Mouse (Mus musculus): Measurements from ENCODE around the gene Tmem209. TPM values are rescaled to one million over a fixed set of nuclear protein-coding genes. Genes with fewer than 3 reads are reported as not detected.

Tmem209 gene
- polyA plus RNA-seq, 1 experiment from 2014 or later, result 51.6 TPM

DNA sequence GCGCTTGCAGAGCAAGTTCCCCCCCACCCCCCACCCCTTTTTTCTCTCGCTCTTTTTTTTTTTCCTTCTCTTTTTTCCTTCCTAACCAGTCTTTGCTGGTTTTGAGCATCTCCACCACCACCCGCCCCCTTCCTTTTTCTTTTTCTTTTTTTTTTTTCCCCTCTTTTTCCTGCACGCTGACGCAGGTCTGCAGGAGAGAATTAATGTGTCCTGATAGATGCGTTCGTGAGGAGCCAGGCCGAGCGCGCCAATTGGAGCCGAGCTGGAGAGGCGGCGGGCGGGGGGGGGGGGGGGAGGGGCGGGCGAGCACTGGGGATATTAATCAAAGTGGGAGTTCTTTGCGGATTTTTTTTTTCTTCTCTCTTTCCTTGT is 37.7 kb upstream of the Tmem209 start:
- Histone ChIP-seq H3K9me3 (replicated peaks) (no peaks in the 10 kb centered on the region), H3K36me3 (peaks cover 11% of the 10 kb centered on the region), H3K4me1 (peaks cover 99% of the 10 kb centered on the region), H3K4me3 (peak overlapping the region; percentile 47), H3K27me3 (ENCODE audit: low read depth, poor library complexity, severe bottlenecking) (no peaks in the 10 kb centered on the region), H3K27ac (peak overlapping the region; percentile 96)
- DNase-seq (ENCODE audit: low spot score), result no peak
- 2% methylated on average over 17 of the region's 17 CpGs for WGBS

GRCm38 (mm10) chr6:30546571-30547273 is 37.1 kb upstream of the Tmem209 start:
- peaks cover 99% of the 10 kb centered on the region for H3K4me1 ChIP-seq
- no peaks in the 10 kb centered on the region for H3K27me3 ChIP-seq (ENCODE audit: low read depth, poor library complexity, severe bottlenecking)
- peak overlapping the region; percentile 47 for H3K4me3 ChIP-seq
- no peaks in the 10 kb centered on the region for H3K9me3 ChIP-seq (replicated peaks)
- WGBS, result 10% methylated on average over 17 of the region's 17 CpGs
- H3K27ac ChIP-seq, result peak overlapping the region; percentile 96
- no peak for DNase-seq (ENCODE audit: low spot score)
- H3K36me3 ChIP-seq, result peaks cover 11% of the 10 kb centered on the region

- H3K27ac ChIP-seq, result peak overlapping the region; percentile 96
- DNase-seq (ENCODE audit: low spot score), result no peak
- H3K27me3 ChIP-seq (ENCODE audit: low read depth, poor library complexity, severe bottlenecking), result no peaks in the 10 kb centered on the region
- H3K4me1 ChIP-seq, result peaks cover 99% of the 10 kb centered on the region
- peaks cover 5% of the 10 kb centered on the region for H3K36me3 ChIP-seq
- H3K4me3 ChIP-seq, result peak overlapping the region; percentile 47
- H3K9me3 ChIP-seq (replicated peaks), result no peaks in the 10 kb centered on the region
- 59% methylated on average over 7 of the region's 7 CpGs for WGBS
Observed at GRCm38 (mm10) chr6:30545689-30546088, 36.1 kb upstream of the Tmem209 start.

GRCm38 (mm10) chr6:30543851-30544250 is 34.3 kb upstream of the Tmem209 start:
- Histone ChIP-seq H3K9me3 (replicated peaks) (no peaks in the 10 kb centered on the region), H3K4me3 (peak overlapping the region; percentile 47), H3K27me3 (ENCODE audit: low read depth, poor library complexity, severe bottlenecking) (no peaks in the 10 kb centered on the region), H3K4me1 (peaks cover 93% of the 10 kb centered on the region), H3K36me3 (no peaks in the 10 kb centered on the region), H3K27ac (peak overlapping the region; percentile 96)
- 7% methylated on average over 8 of the region's 8 CpGs for WGBS
- no peak for DNase-seq (ENCODE audit: low spot score)

DNA sequence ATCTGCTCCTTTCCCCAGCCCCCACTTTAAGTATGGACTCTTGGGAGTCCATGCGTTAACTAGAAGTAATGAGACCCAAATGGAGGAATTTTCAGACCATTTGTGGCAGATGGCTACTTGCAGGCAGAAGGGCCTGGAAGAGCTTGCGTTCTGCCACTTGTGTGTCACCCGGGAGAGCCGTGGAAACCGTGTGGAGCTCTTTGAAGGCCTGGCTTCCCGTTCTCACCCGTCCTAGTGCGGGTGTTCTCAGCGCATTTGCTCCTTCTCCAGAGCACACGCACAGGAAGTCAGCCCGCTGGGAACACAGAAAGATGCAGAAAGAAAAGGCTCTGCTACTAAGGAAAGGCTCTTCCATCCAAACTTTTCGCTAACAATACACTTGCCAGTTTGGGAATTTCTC is 33.5 kb upstream of the Tmem209 start:
- DNase-seq (ENCODE audit: low spot score), result no peak
- WGBS, result 14% methylated on average over 12 of the region's 12 CpGs
- H3K9me3 ChIP-seq (replicated peaks), result no peaks in the 10 kb centered on the region
- H3K4me1 ChIP-seq, result peaks cover 93% of the 10 kb centered on the region
- H3K4me3 ChIP-seq, result peak overlapping the region; percentile 47
- no peaks in the 10 kb centered on the region for H3K27me3 ChIP-seq (ENCODE audit: low read depth, poor library complexity, severe bottlenecking)
- H3K36me3 ChIP-seq, result no peaks in the 10 kb centered on the region
- peak overlapping the region; percentile 96 for H3K27ac ChIP-seq

DNA sequence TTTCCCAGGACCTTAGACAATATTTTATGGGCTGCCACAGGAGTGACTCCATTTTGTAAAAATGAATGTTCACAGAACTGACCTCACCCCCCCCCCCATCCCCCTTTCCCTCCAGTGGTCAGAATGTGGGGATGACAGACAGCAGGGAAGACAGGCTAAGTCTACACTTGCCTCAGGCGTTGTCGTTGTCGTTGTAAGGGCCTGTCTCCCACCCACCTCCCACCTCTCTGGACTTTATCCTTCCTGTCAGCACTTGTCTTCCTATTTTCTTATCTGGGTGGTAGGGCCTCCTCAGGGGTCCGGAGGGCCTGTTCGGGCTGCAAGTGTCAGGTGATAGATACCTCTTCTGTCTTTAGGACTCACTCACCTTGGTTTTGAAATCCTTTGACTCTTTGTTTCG is 32.7 kb upstream of the Tmem209 start:
- peak overlapping the region; percentile 47; the same call in 1 of the 2 replicates for H3K4me3 ChIP-seq
- H3K9me3 ChIP-seq (replicated peaks), result no peaks in the 10 kb centered on the region
- H3K27ac ChIP-seq, result peak overlapping the region; percentile 96
- H3K4me1 ChIP-seq, result peaks cover 92% of the 10 kb centered on the region
- DNase-seq (ENCODE audit: low spot score), result no peak
- no peaks in the 10 kb centered on the region for H3K36me3 ChIP-seq
- H3K27me3 ChIP-seq (ENCODE audit: low read depth, poor library complexity, severe bottlenecking), result no peaks in the 10 kb centered on the region
- WGBS, result 22% methylated on average over 6 of the region's 6 CpGs

DNA sequence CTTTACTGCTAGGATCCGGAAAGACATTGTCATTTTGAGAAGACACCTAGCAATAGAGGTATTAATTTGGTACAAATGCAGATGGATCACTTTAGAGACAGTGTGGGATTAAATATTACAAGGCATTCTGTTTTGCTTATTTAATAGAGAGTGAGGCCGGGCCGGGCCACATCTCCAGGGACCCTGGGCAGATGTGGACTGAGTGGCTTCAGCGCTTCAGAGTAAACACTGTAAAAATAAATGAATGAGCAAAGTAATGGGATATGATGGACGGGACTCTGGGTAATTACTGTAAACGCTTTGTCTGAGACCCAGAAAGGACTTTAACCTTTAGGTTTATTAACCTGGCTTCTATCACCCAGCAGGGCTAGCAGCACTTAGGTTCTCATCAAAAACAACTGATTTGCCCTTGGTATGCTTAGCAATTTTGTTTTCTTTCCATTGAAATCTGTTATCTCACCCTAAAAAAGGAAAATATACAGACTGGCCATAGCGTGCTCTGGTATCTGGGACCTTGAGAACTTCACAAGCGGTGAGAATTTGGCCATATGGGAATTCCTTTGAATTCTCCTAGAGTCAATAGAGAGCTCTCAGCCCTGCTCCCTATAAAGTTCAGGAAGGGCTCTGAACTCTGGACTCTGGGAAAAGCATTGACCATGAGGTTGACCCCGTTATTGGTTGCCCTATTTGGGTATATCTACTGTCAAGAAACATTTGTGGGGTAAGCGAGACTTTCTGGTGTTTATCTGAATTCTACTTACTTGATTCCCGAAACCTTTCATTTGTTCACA is 31.6 kb upstream of the Tmem209 start, which contains the start of gene Cpa2:
Gene Cpa2, plus strand, starts transcription at position 574 of the 791 bp plus-strand sequence.
- no peaks in the 10 kb centered on the region for H3K9me3 ChIP-seq (replicated peaks)
- peak within 1 kb of the TSS; percentile 96 for H3K27ac ChIP-seq
- no peaks in the 10 kb centered on the region for H3K27me3 ChIP-seq (ENCODE audit: low read depth, poor library complexity, severe bottlenecking)
- WGBS, result 58% methylated on average over 11 of the region's 11 CpGs
- 0 out of 2 replicates have a peak within 1 kb of the TSS, but pooled peaks have one; percentile 47 for H3K4me3 ChIP-seq
- DNase-seq (ENCODE audit: low spot score), result no peak
- peaks cover 82% of the 10 kb centered on the region for H3K4me1 ChIP-seq
- no peaks in the 10 kb centered on the region for H3K36me3 ChIP-seq

DNA sequence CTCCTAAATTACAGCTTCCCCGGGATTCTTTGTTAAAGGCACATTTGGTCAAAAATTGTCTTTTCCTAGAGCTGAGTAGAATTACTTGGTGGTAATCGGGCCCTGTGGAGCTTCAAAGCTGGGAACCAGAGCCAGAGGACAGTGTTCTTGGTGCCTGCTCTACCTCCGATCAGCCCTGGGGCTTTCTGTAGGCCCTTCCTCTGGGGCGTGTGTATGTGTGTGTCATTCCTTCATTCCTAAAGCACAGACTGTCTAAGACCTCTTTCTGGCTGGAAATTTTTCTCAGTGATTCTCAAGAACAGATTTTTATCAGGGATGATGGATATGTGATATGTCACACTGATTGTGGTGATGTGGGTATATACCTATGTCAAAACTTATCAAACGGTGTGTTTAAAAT is 29.2 kb upstream of the Tmem209 start:
- Histone ChIP-seq H3K27ac (peak overlapping the region; percentile 89), H3K36me3 (no peaks in the 10 kb centered on the region), H3K27me3 (ENCODE audit: low read depth, poor library complexity, severe bottlenecking) (no peaks in the 10 kb centered on the region), H3K4me1 (peaks cover 58% of the 10 kb centered on the region), H3K9me3 (replicated peaks) (no peaks in the 10 kb centered on the region), H3K4me3 (no peak overlapping the region)
- DNase-seq (ENCODE audit: low spot score), result no peak
- WGBS, result 48% methylated on average over 5 of the region's 5 CpGs

DNA sequence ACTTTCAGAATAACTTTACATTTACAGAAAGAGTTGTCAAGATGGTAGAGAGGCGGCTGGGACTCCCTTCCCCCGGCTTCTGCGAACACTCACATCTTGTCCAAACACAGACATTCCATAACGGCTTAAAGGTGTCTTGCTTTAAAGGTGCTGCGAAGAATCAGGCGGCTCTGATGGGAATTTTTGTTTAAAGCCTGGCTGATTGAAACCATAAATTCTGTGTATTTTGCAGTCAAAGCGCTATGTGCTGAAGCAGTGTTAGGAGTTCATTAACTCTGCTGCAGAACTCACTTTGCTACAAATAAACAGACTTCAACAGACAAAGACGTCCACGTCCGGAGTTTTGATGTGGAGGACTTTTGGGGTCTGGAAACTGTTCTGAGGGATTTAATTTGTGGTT is 28.7 kb upstream of the Tmem209 start:
- H3K27ac ChIP-seq, result peak overlapping the region; percentile 89
- no peaks in the 10 kb centered on the region for H3K27me3 ChIP-seq (ENCODE audit: low read depth, poor library complexity, severe bottlenecking)
- H3K9me3 ChIP-seq (replicated peaks), result no peaks in the 10 kb centered on the region
- H3K36me3 ChIP-seq, result no peaks in the 10 kb centered on the region
- H3K4me1 ChIP-seq, result peaks cover 53% of the 10 kb centered on the region
- 21% methylated on average over 10 of the region's 10 CpGs for WGBS
- DNase-seq (ENCODE audit: low spot score), result no peak
- 0 out of 2 replicates have a peak overlapping the region, but pooled peaks have one; percentile 24 for H3K4me3 ChIP-seq

- 43% methylated on average over 3 of the region's 3 CpGs for WGBS
- DNase-seq (ENCODE audit: low spot score), result no peak
- H3K4me1 ChIP-seq, result peaks cover 27% of the 10 kb centered on the region
- no peak overlapping the region for H3K4me3 ChIP-seq
- H3K27ac ChIP-seq, result no peak overlapping the region
- no peaks in the 10 kb centered on the region for H3K9me3 ChIP-seq (replicated peaks)
- H3K27me3 ChIP-seq (ENCODE audit: low read depth, poor library complexity, severe bottlenecking), result no peaks in the 10 kb centered on the region
- H3K36me3 ChIP-seq, result no peaks in the 10 kb centered on the region
Observed at GRCm38 (mm10) chr6:30535340-30535739, 25.8 kb upstream of the Tmem209 start.

DNA sequence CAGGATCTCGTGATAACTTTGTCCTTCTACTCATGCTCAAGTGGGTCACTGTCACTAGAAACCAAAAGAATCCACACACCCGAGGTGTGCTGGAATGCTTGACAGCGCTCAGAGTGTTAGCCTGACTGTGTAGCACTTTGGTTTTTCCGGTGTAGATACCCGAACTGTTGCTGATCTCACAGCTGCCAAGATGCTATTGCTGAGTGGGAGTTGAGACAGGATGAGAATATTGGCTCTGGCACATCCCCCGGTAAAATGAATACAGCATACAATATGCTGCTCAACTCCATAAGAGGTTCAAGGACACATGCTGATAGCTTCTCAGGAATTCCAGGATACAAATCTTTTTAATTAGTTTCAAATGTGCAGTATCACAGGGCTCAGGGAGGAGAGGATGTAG is 19.2 kb upstream of the Tmem209 start:
- WGBS, result 41% methylated on average over 6 of the region's 6 CpGs
- no peaks in the 10 kb centered on the region for H3K36me3 ChIP-seq
- H3K4me1 ChIP-seq, result peaks cover 66% of the 10 kb centered on the region
- DNase-seq (ENCODE audit: low spot score), result no peak
- no peaks in the 10 kb centered on the region for H3K9me3 ChIP-seq (replicated peaks)
- peak overlapping the region; percentile 15; the same call in 1 of the 2 replicates for H3K4me3 ChIP-seq
- H3K27ac ChIP-seq, result peak overlapping the region; percentile 98
- H3K27me3 ChIP-seq (ENCODE audit: low read depth, poor library complexity, severe bottlenecking), result no peaks in the 10 kb centered on the region

DNA sequence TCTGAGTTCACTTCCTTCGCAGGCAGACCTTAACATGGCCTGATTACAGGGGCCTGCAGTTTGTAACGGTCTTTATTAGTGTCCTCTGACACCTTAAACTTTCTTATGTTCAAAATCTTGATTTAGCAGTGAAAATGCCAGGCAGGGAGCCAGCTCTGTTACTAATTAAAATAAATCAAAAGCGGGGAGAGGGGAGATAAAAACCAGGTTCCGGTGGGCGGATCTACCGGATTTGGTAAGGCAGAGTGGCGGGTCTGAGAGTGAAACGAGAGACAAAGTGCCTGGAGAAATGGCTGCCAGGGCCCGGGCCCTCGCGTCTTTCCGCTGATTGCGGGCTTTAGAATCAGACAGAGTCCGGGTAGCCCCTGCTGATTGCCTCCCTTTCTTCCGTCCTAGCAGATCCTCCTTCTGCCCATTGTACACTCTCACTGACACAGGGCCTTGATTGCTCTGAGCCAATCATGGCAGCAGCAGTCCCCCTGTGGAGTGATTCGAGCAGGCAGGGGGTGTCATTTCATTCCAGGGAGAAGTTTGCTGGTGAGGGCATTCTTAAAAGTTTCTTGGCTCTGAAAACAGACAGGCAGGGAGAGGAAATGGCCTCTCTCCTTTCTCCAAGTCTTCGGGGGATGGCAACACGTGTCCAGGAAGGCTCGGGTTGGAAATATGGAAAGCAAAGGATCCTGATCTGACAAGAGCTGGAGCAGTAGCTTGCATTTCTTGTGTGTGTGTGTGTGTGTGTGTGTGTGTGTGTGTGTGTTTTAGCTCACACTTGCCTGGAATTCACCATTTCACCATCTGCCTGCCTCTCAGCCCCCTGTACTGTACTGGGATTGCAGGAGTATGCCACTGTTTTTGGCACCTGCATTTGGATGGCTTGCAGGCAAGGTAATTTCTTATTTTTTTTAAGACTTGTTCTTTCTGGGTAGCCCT is 17.3 kb upstream of the Tmem209 start:
- H3K4me3 ChIP-seq, result peak overlapping the region; percentile 39
- 3% methylated on average over 19 of the region's 19 CpGs for WGBS
- DNase-seq (ENCODE audit: low spot score), result peak; percentile 87

More for the DNA sequence above, 17.3 kb upstream of the Tmem209 start:
- Histone ChIP-seq H3K27ac (peak overlapping the region; percentile 98), H3K27me3 (ENCODE audit: low read depth, poor library complexity, severe bottlenecking) (no peaks in the 10 kb centered on the region), H3K9me3 (replicated peaks) (no peaks in the 10 kb centered on the region), H3K4me1 (peaks cover 68% of the 10 kb centered on the region), H3K36me3 (no peaks in the 10 kb centered on the region)

Measured in limb, embryonic 10.5 days (tissue).